Mouse (Mus musculus) midbrain, embryonic 14.5 days (tissue): Measurements from ENCODE around the gene Dpm2. TPM values are rescaled to one million over a fixed set of nuclear protein-coding genes. Genes with fewer than 3 reads are reported as not detected.
A peak's percentile ranks its signal among the peaks of the same experiment; 100 is the strongest.

Experiments
- ATAC-seq: fragments of 200-750 bp; cut with Nextera tagmentation; 2 replicates; pipeline ENCODE4 v1.8.0; 2017; ENCODE audit warnings: moderate number of reproducible peaks, moderate library complexity; ENCODE audit not compliant: low FRiP score, low TSS enrichment
- DNase-seq: peaks from one replicate; pipeline ENCODE4 v3.0.0-alpha.2; 2015
- H3K27ac ChIP-seq: fragments of 300-500 bp; sonication (generic); replicated peaks from 2 replicates; pipeline ENCODE4 v1.5.1; 2014; ENCODE audit warnings: mild to moderate bottlenecking, low read depth, low read length, moderate library complexity
- H3K27me3 ChIP-seq: fragments of 300-500 bp; sonication (generic); 2 replicates; pipeline ENCODE4 v1.6.1; 2014; ENCODE audit warnings: low read length, control low read depth, mixed read lengths; ENCODE audit not compliant: control insufficient read depth, insufficient read depth
- H3K36me3 ChIP-seq: fragments of 300-500 bp; sonication (generic); 2 replicates; pipeline ENCODE4 v1.6.1; 2014; ENCODE audit warnings: low read length, control low read depth; ENCODE audit not compliant: control insufficient read depth, insufficient read depth
- H3K4me1 ChIP-seq: fragments of 300-500 bp; sonication (generic); 2 replicates; pipeline ENCODE4 v1.6.1; 2014; ENCODE audit warnings: mild to moderate bottlenecking, antibody characterized with exemption, low read length, control low read depth; ENCODE audit not compliant: control insufficient read depth, insufficient read depth
- H3K4me2 ChIP-seq: fragments of 300-500 bp; sonication (generic); 2 replicates; pipeline ENCODE4 v1.6.1; 2014; ENCODE audit warnings: mild to moderate bottlenecking, low read length, moderate library complexity
- H3K4me3 ChIP-seq: fragments of 300-500 bp; sonication (generic); replicated peaks from 2 replicates; pipeline ENCODE4 v1.5.1; 2014; ENCODE audit warnings: low read depth, low read length
- H3K9ac ChIP-seq: fragments of 300-500 bp; sonication (generic); replicated peaks from 2 replicates; pipeline ENCODE4 v1.6.1; 2014; ENCODE audit warnings: mild to moderate bottlenecking, low read length, moderate library complexity
- H3K9me3 ChIP-seq: fragments of 300-500 bp; sonication (generic); 2 replicates; pipeline ENCODE4 v1.6.1; 2016; ENCODE audit warnings: low read length, control low read depth, mixed read lengths; ENCODE audit not compliant: control insufficient read depth
- WGBS: fragments of 180-500 bp; shearing (Covaris S2); extraction: QIAGEN DNeasy Blood & Tissue Kit; methylation state at CpG from one replicate; pipeline ENCODE4 v1.1.7; 2014; 5-methylcytosine and 5-hydroxymethylcytosine counted together
- polyA plus RNA-seq: library from polyadenylated mRNA; unstranded; fragments of >200 nt; fragmentation: Nextera tagmentation; extraction: Ambion mirVana; gene quantifications from 2 replicates; pipeline ENCODE4 v1.2.1, GENCODE M21; 2014

Dpm2 gene
- polyA plus RNA-seq, result 138 and 165 TPM in 2 replicates

DNA sequence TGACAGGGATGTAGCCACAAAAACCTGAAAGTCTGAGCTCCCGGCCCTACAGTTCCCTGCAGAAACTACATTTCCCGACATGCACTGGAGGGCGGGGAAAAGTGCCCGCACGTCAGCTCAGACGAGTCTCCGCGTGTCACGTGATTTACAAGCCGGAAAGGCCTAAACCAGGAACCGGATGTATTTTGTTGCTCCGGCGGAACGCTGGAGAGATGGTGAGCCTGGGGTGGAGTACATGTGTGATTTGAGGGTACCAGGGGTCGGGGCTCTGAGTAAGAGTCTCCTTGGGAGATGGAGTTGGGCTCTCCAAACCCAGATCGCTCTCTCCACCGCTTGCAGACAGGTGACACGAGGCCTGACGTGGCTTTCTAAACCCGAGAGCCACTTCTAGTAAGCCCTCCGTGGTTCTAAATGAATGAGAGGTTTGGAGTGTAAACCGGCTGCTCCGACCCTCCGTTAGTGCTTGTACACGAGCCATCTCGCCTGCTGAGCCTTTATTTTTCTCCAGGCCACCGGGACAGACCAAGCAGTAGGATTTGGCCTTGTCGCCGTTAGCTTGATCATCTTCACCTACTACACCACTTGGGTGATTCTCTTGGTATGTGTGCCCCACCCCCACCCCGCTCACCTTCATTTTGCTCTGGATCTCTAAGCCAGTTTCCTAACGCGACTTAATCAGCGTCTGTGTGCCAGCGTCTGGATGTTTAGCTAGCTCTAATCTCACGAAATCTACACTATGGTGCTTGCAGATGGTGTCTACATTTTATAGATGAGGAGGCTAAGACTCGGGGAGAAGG lies at the start of gene Dpm2:
Gene Dpm2 (plus strand): TSS at position 161 of the 797 bp plus-strand sequence.
- H3K36me3 ChIP-seq, result peaks cover 41% of the 10 kb centered on the region
- DNase-seq, result peak; percentile 96
- H3K9me3 ChIP-seq, result no peaks in the 10 kb centered on the region
- WGBS, result 2% methylated on average over 36 of the region's 36 CpGs
- H3K4me3 ChIP-seq, result peak within 1 kb of the TSS; percentile 71
- peak within 1 kb of the TSS; percentile 65 for H3K27ac ChIP-seq
- peaks cover 11% of the 10 kb centered on the region for H3K4me1 ChIP-seq
- H3K4me2 ChIP-seq, result peak within 1 kb of the TSS; percentile 92
- H3K27me3 ChIP-seq, result no peaks in the 10 kb centered on the region
- peak within 1 kb of the TSS; percentile 73 for H3K9ac ChIP-seq
- ATAC-seq, result peak; percentile 68

- H3K4me3 ChIP-seq, result no peak overlapping the region
- no peaks in the 10 kb centered on the region for H3K9me3 ChIP-seq
- H3K4me2 ChIP-seq, result no peak overlapping the region
- H3K27me3 ChIP-seq, result no peaks in the 10 kb centered on the region
- no peak overlapping the region for H3K9ac ChIP-seq
- no peak overlapping the region for H3K27ac ChIP-seq
- ATAC-seq, result no peak
- no peaks in the 10 kb centered on the region for H3K4me1 ChIP-seq
- WGBS, result 91% methylated on average over 13 of the region's 13 CpGs
- no peak for DNase-seq
- H3K36me3 ChIP-seq, result no peaks in the 10 kb centered on the region
These were observed 46.1 kb upstream of the Dpm2 start for GRCm38 (mm10) chr2:32524536-32525031.

DNA sequence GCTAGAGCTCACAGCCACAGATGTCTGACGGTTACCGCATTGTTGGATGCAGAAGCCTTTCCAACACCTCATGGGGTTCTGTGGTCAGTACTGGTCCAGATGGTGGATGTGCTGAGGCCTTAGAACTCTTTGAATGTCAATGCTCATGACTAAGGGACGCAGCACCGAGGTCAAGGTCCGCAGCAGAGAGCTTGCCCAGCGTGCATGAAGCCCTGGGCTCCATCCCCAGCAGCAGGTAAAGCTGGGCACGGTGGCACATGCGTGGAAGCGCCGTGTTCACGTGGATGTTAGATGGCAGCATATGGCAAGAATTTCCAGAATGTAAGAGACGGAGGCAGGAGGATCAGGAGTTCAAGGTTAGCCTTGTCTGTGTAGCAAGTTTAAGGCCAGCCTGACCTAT lies 44.8 kb upstream of the Dpm2 start:
- Histone ChIP-seq H3K27me3 (no peaks in the 10 kb centered on the region), H3K4me2 (no peak overlapping the region), H3K9ac (no peak overlapping the region), H3K27ac (no peak overlapping the region), H3K4me1 (no peaks in the 10 kb centered on the region), H3K9me3 (no peaks in the 10 kb centered on the region), H3K4me3 (no peak overlapping the region), H3K36me3 (no peaks in the 10 kb centered on the region)
- DNase-seq (no peak), ATAC-seq (no peak)
- 91% methylated on average over 12 of the region's 12 CpGs for whole genome bisulfite sequencing

GRCm38 (mm10) chr2:32527468-32527966 lies 43.1 kb upstream of the Dpm2 start:
- no peaks in the 10 kb centered on the region for H3K27me3 ChIP-seq
- no peak overlapping the region for H3K27ac ChIP-seq
- H3K4me1 ChIP-seq, result no peaks in the 10 kb centered on the region
- H3K9me3 ChIP-seq, result no peaks in the 10 kb centered on the region
- 43% methylated on average over 14 of the region's 14 CpGs for WGBS
- H3K36me3 ChIP-seq, result no peaks in the 10 kb centered on the region
- no peak overlapping the region for H3K4me2 ChIP-seq
- H3K4me3 ChIP-seq, result no peak overlapping the region
- DNase-seq (no peak), ATAC-seq (no peak)
- H3K9ac ChIP-seq, result no peak overlapping the region

- Histone ChIP-seq H3K4me1 (no peaks in the 10 kb centered on the region), H3K9ac (no peak overlapping the region), H3K27ac (no peak overlapping the region), H3K27me3 (no peaks in the 10 kb centered on the region), H3K4me3 (no peak overlapping the region), H3K9me3 (no peaks in the 10 kb centered on the region), H3K36me3 (no peaks in the 10 kb centered on the region), H3K4me2 (no peak overlapping the region)
- ATAC-seq, result no peak
- no peak for DNase-seq
- 86% methylated on average over 1 of the region's 1 CpGs for WGBS
These were observed 42.3 kb upstream of the Dpm2 start for GRCm38 (mm10) chr2:32528326-32528725.

DNA sequence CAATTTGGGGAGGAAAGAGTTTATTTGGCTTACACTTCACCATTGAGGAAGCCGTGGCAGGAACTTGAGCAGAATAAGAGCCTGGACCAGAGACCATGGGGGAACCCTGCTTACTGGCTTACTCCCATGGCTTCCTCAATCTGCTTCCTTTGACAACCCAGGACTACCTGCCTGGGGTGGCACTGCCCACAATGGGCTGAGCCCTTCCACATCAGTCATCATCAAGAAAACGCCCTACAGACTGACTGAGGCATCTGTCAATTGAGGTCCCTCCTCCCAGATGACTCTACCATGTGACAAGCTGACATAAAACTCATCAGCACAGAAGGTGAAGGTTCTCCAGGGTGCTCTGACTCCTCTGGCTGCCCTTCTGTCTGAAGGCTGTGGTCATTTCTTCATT lies 40.2 kb upstream of the Dpm2 start:
- 89% methylated on average over 2 of the region's 2 CpGs for WGBS
- no peak overlapping the region for H3K27ac ChIP-seq
- DNase-seq, result no peak

GRCm38 (mm10) chr2:32533163-32533562 lies 37.5 kb upstream of the Dpm2 start:
- Histone ChIP-seq H3K9ac (no peak overlapping the region), H3K4me1 (peaks cover 29% of the 10 kb centered on the region), H3K27me3 (no peaks in the 10 kb centered on the region), H3K4me3 (no peak overlapping the region), H3K27ac (no peak overlapping the region), H3K36me3 (no peaks in the 10 kb centered on the region), H3K9me3 (no peaks in the 10 kb centered on the region), H3K4me2 (no peak overlapping the region)
- ATAC-seq, result no peak
- DNase-seq, result no peak
- WGBS, result 92% methylated on average over 2 of the region's 2 CpGs

More for the DNA sequence above, 40.2 kb upstream of the Dpm2 start:
- Histone ChIP-seq H3K9me3 (no peaks in the 10 kb centered on the region), H3K9ac (no peak overlapping the region), H3K27me3 (no peaks in the 10 kb centered on the region), H3K4me2 (no peak overlapping the region), H3K4me1 (peaks cover 7% of the 10 kb centered on the region; the same call in 1 of the 2 replicates), H3K36me3 (no peaks in the 10 kb centered on the region), H3K4me3 (no peak overlapping the region)
- no peak for ATAC-seq

DNA sequence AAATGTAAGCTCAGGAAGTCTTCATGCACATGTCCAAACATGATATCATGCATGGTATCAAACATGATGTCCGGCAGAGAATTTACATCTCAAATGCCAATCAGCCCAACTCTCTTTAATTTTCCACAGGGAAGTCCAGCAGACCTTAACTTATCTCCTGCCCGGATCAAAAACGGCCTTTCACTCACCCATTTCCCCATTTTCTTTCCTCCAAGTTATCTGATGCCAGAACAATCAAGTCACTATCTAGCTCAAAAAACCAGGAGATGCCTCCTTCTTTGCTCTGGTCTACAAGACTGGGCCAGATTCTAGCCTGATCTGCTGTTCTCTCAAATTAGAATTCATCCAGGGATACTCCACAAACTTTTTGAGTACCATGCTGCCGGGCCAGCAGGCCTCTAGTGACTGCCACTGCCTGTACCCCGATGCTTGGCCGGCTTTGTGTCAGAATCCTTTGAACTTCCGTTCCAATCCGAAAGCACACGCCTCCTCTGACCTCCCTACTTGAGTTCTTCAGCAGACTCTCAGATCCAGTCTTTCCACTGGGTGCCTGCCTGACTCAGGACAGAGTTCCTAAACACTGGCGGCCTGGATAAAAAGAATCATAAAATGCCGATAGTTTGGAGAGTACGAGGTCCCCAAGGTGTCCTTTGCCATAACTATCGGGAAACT lies 36.5 kb upstream of the Dpm2 start:
- H3K36me3 ChIP-seq, result no peaks in the 10 kb centered on the region
- H3K9me3 ChIP-seq, result no peaks in the 10 kb centered on the region
- 8% methylated on average over 13 of the region's 13 CpGs for WGBS
- DNase-seq (peak; percentile 69), ATAC-seq (no peak)
- peak overlapping the region; percentile 85 for H3K27ac ChIP-seq
- H3K4me2 ChIP-seq, result peak overlapping the region; percentile 86
- peaks cover 40% of the 10 kb centered on the region for H3K4me1 ChIP-seq
- H3K27me3 ChIP-seq, result no peaks in the 10 kb centered on the region
- peak overlapping the region; percentile 91 for H3K9ac ChIP-seq
- peak overlapping the region; percentile 85 for H3K4me3 ChIP-seq
